Mouse (Mus musculus) right cerebral cortex, postnatal 4 days (tissue): ENCODE measurements around the gene Psg20.
A peak's percentile ranks its signal among the peaks of the same experiment; 100 is the strongest.
"Not testable (repeated sequence)": the region's sequence is repeated elsewhere in the genome, so short reads cannot be mapped to it uniquely, and the experiment has no call there.

Experiments
- DNase-seq: peaks from one replicate; pipeline ENCODE4 v3.0.0-alpha.2; 2022

Gene Psg20

DNA sequence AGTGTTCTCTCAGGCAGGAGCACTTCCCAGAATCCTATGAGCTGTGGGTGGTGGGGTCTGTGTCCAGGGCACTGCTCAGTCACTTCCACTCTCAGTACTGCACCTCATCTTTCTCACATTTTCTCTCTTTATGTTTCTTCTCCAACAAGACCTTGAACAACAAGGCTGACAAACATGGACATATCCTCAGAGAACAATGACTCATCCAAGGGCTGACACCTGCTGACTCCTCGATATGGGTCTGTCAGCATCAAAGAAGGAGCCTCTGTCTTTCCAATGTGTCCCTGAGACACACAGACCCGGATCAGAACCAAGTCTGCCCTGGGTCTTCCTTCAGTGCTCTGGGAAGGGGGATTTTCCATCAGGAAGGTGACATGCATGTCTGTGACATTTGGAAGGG lies at the start of gene Psg20:
Gene Psg20 (minus strand): TSS at position 101 of the 400 bp plus-strand sequence.
- DNase-seq = no peak

DNA sequence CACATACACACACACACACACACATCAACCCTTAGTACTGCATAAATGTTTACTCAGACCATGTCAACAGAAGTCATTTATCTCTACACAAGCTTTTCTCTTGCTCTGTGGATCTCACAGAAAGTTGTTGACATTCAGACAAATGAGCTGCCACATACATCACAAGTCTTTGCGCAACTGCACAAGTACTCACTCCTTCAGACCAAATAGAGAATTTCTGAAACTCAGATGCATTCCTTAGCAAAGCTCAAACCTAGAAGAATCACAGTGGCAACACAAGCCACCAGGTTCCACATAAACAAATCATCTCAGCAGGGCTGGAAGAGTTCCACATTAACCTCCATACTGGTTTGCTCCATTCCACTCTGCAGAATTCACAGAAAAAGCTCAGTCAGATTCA lies 48.5 kb upstream of the Psg20 start:
- DNase-seq = no peak

DNA sequence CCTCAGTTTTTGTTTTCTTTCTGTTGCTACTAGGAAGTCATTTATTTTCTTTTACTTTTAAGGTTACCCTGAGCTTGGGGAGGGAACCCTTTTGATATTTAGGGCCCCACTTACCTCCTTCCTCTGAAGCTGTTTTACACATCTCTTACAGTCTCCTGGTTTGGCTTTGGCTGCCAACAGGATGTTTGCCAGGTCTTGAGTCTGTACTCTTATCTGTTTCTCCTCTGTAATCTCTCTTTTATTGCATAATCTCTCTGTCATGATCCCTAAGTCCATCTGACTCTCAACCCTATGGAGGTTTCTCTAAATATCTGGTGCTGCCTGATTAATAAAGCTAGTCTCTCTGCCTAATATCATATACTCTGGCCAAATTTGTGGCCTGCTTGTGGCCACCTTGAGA lies 47.1 kb upstream of the Psg20 start:
- no peak for DNase-seq

DNA sequence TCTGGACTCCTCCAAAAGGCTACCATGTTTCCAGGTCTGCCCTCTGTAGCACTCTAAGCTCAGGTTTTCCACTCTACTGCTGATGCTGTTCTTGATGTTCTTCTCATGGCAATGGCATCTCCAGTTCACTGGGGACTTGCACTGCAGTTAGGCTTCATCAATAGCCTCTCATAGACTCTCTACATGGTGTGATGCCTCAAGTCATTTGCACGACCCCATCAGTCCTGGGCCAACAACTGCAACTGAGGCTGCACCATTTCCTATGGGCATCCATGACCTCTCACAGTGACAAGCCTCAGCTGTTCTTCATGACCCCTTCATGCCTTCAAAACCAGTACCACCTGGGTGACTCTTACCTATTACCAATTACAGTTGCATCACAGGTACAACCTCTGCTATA lies 42.4 kb upstream of the Psg20 start:
- no peak for DNase-seq

DNA sequence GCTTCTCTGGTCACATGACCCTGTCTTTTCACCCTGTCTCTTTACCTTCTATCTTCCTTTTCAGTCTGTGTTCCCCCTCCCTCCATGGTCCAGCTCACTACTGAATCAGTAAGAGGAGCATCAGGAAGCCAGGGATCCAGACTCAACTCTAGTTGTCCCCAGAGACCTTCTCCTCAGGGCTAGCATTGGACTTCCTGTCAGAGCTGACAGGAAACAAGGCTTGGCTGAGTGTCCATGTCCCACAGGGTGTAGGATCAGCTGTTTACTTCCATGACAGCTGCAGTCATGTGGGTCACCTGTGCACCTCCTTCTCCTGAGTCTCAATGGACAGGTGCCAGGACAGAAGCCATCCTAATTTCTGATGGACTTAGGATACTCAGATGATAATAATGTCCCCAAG lies 39.9 kb upstream of the Psg20 start:
- DNase-seq = not testable (repeated sequence)

DNA sequence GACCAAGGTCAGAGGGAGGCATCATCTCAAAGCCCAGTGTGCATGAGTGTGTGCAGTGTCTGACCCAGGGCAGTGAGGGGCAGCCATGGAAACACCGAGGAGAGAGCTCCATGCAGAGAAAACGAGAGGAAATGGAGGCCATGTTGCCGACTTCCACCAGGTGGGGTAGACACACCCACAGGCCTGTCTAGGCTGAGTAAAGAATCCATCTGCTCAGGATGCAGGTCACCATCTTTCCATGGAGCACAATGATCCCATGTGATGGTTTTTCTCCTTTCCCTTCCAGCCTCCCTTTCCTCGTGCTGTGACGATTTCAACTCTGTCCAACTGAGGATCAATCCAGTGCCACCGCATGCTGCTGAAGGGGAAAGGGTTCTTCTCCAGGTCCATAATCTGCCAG lies 38.0 kb upstream of the Psg20 start:
- DNase-seq = no peak

DNA sequence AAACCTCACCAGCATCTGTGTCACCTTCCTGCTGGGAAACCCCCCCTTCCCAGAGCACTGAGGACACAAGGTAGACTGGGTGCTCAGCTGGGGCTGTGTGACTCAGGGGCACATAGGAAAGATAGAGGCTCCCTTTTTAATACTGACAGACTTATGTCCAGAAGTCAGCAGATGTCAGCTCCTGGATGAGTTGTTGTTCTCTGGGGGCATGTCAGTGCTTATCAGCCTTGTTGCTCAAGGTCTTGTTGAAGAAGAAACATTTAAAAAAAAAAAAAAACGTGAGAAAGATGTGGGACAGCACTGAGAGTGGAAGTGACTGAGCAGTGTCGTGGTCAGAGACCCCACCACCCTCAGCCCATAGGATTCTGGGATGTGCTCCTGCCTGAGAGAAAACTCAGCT lies 31.8 kb upstream of the Psg20 start, which contains the start of gene Psg22:
Gene Psg22 (plus strand): TSS at position 301 of the 400 bp plus-strand sequence.
- no peak for DNase-seq

DNA sequence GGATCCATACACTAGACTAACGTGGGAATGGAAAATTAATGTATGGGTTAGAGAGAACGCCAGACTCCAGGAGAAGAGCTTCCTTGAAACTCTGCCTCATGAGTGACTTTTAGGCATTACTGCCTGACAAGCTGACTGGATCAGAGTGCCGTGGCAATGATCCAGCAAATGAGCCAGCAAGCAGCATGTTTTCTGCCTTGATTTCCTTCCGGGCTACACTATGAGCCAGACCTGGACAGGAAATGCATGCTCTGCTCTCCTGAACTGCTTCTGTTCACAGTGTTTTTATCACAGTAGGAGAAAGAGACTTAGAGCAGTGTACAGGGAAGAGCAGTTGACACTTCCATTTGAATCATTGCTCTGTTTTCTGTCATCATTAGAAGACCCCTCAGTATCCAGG lies 29.6 kb upstream of the Psg20 start:
- DNase-seq = no peak

DNA sequence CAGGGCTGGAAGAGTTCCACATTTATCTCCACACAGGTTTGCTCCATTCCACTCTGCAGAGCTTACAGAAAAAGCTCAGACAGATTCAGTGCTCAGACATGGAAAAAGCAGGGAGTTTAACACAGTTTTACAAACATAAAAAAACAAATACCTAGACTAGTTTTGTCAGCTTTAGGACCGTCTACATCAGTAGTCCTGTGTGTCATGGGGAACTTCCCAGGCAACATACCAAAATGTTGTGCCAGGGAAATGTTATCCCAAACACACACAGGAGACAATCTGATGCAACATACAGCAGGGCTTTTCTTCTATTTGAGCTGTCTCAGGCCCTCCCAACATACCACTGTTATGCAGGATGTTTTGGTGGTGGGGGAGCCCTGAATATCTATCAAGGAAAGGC lies 24.9 kb upstream of the Psg20 start:
- DNase-seq = no peak

DNA sequence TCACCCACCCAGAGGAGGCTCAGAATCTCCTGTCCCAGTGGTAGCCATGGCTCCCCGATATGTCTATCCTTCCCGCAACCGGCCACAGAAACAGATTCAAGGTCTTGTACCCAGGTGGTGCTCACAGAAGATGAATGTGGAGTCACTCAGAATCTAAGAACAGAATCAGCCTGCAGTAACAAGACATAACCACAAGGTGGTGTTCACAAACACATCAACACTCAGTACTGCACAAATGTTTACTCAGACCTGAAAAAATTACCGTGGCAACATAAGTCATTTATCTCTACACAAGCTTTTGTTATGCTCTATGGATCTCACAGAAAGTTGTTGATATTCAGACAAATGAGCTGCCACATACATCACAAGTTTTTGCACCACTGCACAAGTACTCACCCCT lies 24.3 kb upstream of the Psg20 start:
- not testable (repeated sequence) for DNase-seq

DNA sequence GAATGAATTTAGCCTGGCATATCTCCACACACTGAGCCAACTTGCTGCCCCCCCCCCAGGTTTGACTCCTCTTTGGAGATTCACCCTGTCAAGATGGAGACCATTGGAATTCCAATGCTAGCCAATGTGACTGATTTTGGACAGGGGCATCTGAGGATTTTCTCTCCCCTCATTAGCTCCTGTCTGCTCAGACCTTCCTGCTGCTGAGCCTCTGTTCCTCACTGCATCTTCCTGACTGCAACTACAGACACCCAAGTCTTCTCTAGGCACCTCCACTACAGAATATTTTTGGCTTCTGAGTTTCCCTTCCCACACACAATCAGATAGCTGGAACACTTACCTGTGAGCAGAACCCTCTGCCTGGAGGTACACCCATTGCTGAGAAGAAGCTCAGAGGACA lies 399 bp downstream of the Psg20 start:
- DNase-seq = no peak

DNA sequence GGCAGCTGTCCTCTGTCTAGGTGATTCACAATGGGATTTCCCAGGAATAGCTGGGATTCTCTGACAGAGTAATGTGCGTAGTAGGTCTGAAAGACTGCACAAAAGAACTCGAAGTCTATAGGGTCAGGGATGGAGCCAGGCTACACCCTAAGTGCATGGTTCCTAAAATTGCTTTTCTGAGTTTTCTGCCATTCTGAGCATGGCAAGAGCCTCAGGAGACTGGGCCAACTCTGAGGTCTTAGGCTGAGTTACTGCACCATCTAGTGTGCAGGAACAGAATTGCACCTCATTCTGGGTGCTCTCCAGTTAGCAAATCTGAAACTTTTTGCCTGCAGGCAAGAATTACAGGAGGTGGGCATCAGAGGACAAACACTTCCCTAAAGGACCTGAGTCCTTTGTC lies 6.2 kb downstream of the Psg20 start:
- DNase-seq = peak; percentile 17

DNA sequence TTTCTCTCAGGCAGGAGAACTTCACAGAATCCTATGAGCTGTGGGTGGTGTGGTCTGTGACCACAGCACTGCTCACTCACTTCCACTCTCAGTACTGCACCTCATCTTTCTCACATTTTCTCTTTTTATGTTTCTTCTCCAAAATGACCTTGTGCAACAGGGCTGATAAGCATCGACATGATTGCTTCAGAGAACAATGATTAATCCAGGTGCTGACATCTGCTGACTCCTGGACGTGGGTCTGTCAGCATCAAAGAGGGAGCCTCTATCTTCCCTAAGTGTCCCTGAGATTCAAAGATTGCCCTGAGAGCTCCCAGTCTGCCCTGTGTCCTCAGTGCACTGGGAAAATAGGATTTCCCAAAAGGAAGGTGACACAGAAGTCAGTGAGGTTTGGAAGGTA lies 29.4 kb downstream of the Psg20 start, which contains the start of gene Psg21:
Gene Psg21 (minus strand): TSS at position 101 of the 400 bp plus-strand sequence.
- DNase-seq = not testable (repeated sequence)

DNA sequence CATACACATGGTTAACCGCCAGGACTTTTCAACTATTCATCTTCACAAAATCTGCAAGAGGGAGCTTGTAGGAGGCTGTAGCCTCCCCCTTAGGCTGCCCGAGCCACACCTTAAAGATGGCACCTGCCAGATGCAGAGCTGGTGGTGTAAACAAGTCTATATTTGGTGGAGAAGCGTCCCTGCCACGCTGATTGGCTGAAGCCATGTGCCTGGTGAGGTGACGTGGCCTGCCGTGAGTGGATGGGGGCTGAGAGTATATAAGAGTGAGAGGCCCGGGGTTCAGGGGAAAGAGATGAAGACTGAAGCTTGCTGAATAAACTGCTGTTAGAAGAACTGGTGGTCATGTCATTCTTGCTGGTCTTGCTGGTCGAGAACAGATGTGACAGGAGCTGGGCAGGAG lies 59.1 kb downstream of the Psg20 start:
- DNase-seq = not testable (repeated sequence)
